Mouse (Mus musculus): ENCODE data around the gene Scp2. TPM values are rescaled to one million over a fixed set of nuclear protein-coding genes. Genes with fewer than 3 reads are reported as not detected.

Scp2 gene
- polyA plus RNA-seq, 1 experiment from 2014 or later, result 228 TPM

GRCm38 (mm10) chr4:108136938-108137337 lies 7.9 kb downstream of the Scp2 start:
- no peaks in the 10 kb centered on the region for H3K27me3 ChIP-seq
- H3K4me2 ChIP-seq, result no peak overlapping the region
- no peaks in the 10 kb centered on the region for H3K9me3 ChIP-seq (replicated peaks)
- 87% methylated on average over 5 of the region's 5 CpGs for WGBS
- no peaks in the 10 kb centered on the region for H3K36me3 ChIP-seq
- no peak overlapping the region for H3K9ac ChIP-seq
- H3K4me3 ChIP-seq (replicated peaks), result no peak overlapping the region
- no peak for ATAC-seq (replicated peaks; ENCODE audit: low FRiP score)
- H3K4me1 ChIP-seq, result no peaks in the 10 kb centered on the region
- no peak overlapping the region for H3K27ac ChIP-seq

- no peak overlapping the region for H3K4me3 ChIP-seq (replicated peaks)
- no peaks in the 10 kb centered on the region for H3K4me1 ChIP-seq
- ATAC-seq (replicated peaks; ENCODE audit: low FRiP score), result no peak
- no peaks in the 10 kb centered on the region for H3K36me3 ChIP-seq
- no peaks in the 10 kb centered on the region for H3K27me3 ChIP-seq
- no peak overlapping the region for H3K4me2 ChIP-seq
- no peaks in the 10 kb centered on the region for H3K9me3 ChIP-seq (replicated peaks)
- 87% methylated on average over 3 of the region's 3 CpGs for WGBS
- H3K9ac ChIP-seq, result no peak overlapping the region
- H3K27ac ChIP-seq, result no peak overlapping the region
These were observed 14.3 kb downstream of the Scp2 start for GRCm38 (mm10) chr4:108130452-108130851.

GRCm38 (mm10) chr4:108128339-108128738 lies 16.5 kb downstream of the Scp2 start:
- H3K27ac ChIP-seq, result no peak overlapping the region
- no peaks in the 10 kb centered on the region for H3K4me1 ChIP-seq
- H3K36me3 ChIP-seq, result no peaks in the 10 kb centered on the region
- 97% methylated on average over 2 of the region's 2 CpGs for whole genome bisulfite sequencing
- H3K9me3 ChIP-seq (replicated peaks), result no peaks in the 10 kb centered on the region
- no peaks in the 10 kb centered on the region for H3K27me3 ChIP-seq
- H3K4me3 ChIP-seq (replicated peaks), result no peak overlapping the region
- ATAC-seq (replicated peaks; ENCODE audit: low FRiP score), result no peak
- H3K9ac ChIP-seq, result no peak overlapping the region
- H3K4me2 ChIP-seq, result no peak overlapping the region

- Histone ChIP-seq H3K9me3 (replicated peaks) (no peaks in the 10 kb centered on the region), H3K27ac (no peak overlapping the region), H3K9ac (no peak overlapping the region), H3K27me3 (no peaks in the 10 kb centered on the region), H3K36me3 (no peaks in the 10 kb centered on the region), H3K4me2 (no peak overlapping the region), H3K4me1 (no peaks in the 10 kb centered on the region), H3K4me3 (replicated peaks) (no peak overlapping the region)
- no peak for ATAC-seq (replicated peaks; ENCODE audit: low FRiP score)
- 84% methylated on average over 5 of the region's 5 CpGs for WGBS
These were observed 17.3 kb downstream of the Scp2 start for GRCm38 (mm10) chr4:108127516-108127915.

- ATAC-seq (replicated peaks; ENCODE audit: low FRiP score), result no peak
These were observed 18.5 kb downstream of the Scp2 start for GRCm38 (mm10) chr4:108126260-108126659.

GRCm38 (mm10) chr4:108124104-108124503 lies 20.7 kb downstream of the Scp2 start:
- Histone ChIP-seq H3K27me3 (no peaks in the 10 kb centered on the region), H3K4me3 (replicated peaks) (no peak overlapping the region), H3K36me3 (no peaks in the 10 kb centered on the region), H3K4me2 (no peak overlapping the region), H3K4me1 (no peaks in the 10 kb centered on the region), H3K27ac (no peak overlapping the region), H3K9ac (no peak overlapping the region), H3K9me3 (replicated peaks) (no peaks in the 10 kb centered on the region)
- 97% methylated on average over 1 of the region's 1 CpGs for WGBS
- no peak for ATAC-seq (replicated peaks; ENCODE audit: low FRiP score)

More at GRCm38 (mm10) chr4:108126260-108126659, 18.5 kb downstream of the Scp2 start:
- Histone ChIP-seq H3K27ac (no peak overlapping the region), H3K27me3 (no peaks in the 10 kb centered on the region), H3K4me1 (no peaks in the 10 kb centered on the region), H3K9me3 (replicated peaks) (no peaks in the 10 kb centered on the region), H3K4me2 (no peak overlapping the region), H3K4me3 (replicated peaks) (no peak overlapping the region), H3K9ac (no peak overlapping the region), H3K36me3 (no peaks in the 10 kb centered on the region)
- WGBS, result 87% methylated on average over 4 of the region's 4 CpGs

- peaks cover 2% of the 10 kb centered on the region; the same call in 1 of the 2 replicates for H3K4me1 ChIP-seq
- H3K4me3 ChIP-seq (replicated peaks), result peak overlapping the region; percentile 67
- H3K27ac ChIP-seq, result peak overlapping the region; percentile 78
- H3K36me3 ChIP-seq, result no peaks in the 10 kb centered on the region
- peak overlapping the region; percentile 70 for H3K4me2 ChIP-seq
- peak overlapping the region; percentile 53; the same call in 1 of the 2 replicates for H3K9ac ChIP-seq
- peak; percentile 94 for ATAC-seq (replicated peaks; ENCODE audit: low FRiP score)
- 14% methylated on average over 45 of the region's 45 CpGs for WGBS
- no peaks in the 10 kb centered on the region for H3K27me3 ChIP-seq
- no peaks in the 10 kb centered on the region for H3K9me3 ChIP-seq (replicated peaks)
These were observed 26.6 kb downstream of the Scp2 start for GRCm38 (mm10) chr4:108117924-108118876.

GRCm38 (mm10) chr4:108117488-108117887 lies 27.3 kb downstream of the Scp2 start:
- H3K27me3 ChIP-seq, result no peaks in the 10 kb centered on the region
- no peak overlapping the region for H3K27ac ChIP-seq
- ATAC-seq (replicated peaks; ENCODE audit: low FRiP score), result no peak
- H3K9ac ChIP-seq, result no peak overlapping the region
- H3K4me2 ChIP-seq, result 0 out of 2 replicates have a peak overlapping the region, but pooled peaks have one; percentile 70
- peak overlapping the region; percentile 67; the same call in 1 of the 2 replicates for H3K4me3 ChIP-seq (replicated peaks)
- no peaks in the 10 kb centered on the region for H3K36me3 ChIP-seq
- 94% methylated on average over 8 of the region's 8 CpGs for WGBS
- H3K9me3 ChIP-seq (replicated peaks), result no peaks in the 10 kb centered on the region
- H3K4me1 ChIP-seq, result peaks cover 2% of the 10 kb centered on the region; the same call in 1 of the 2 replicates

- no peak overlapping the region for H3K4me3 ChIP-seq (replicated peaks)
- no peaks in the 10 kb centered on the region for H3K27me3 ChIP-seq
- H3K9ac ChIP-seq, result no peak overlapping the region
- no peak overlapping the region for H3K4me2 ChIP-seq
- no peak for ATAC-seq (replicated peaks; ENCODE audit: low FRiP score)
- peaks cover 7% of the 10 kb centered on the region for H3K36me3 ChIP-seq
- peaks cover 2% of the 10 kb centered on the region; the same call in 1 of the 2 replicates for H3K4me1 ChIP-seq
- H3K27ac ChIP-seq, result no peak overlapping the region
- 88% methylated on average over 2 of the region's 2 CpGs for WGBS
- H3K9me3 ChIP-seq (replicated peaks), result no peaks in the 10 kb centered on the region
These were observed 28.3 kb downstream of the Scp2 start for GRCm38 (mm10) chr4:108116466-108116865.

GRCm38 (mm10) chr4:108110706-108111105 lies 34.1 kb downstream of the Scp2 start:
- Histone ChIP-seq H3K9ac (no peak overlapping the region), H3K9me3 (replicated peaks) (no peaks in the 10 kb centered on the region), H3K27ac (no peak overlapping the region), H3K4me3 (replicated peaks) (no peak overlapping the region), H3K4me2 (no peak overlapping the region), H3K4me1 (no peaks in the 10 kb centered on the region), H3K27me3 (no peaks in the 10 kb centered on the region), H3K36me3 (peaks cover 9% of the 10 kb centered on the region)
- ATAC-seq (replicated peaks; ENCODE audit: low FRiP score), result no peak
- 79% methylated on average over 2 of the region's 2 CpGs for WGBS

GRCm38 (mm10) chr4:108109728-108110127 lies 35.1 kb downstream of the Scp2 start:
- no peak for ATAC-seq (replicated peaks; ENCODE audit: low FRiP score)
- no peak overlapping the region for H3K4me2 ChIP-seq
- no peaks in the 10 kb centered on the region for H3K9me3 ChIP-seq (replicated peaks)
- peaks cover 9% of the 10 kb centered on the region for H3K36me3 ChIP-seq
- 93% methylated on average over 7 of the region's 7 CpGs for WGBS
- no peak overlapping the region for H3K27ac ChIP-seq
- no peaks in the 10 kb centered on the region for H3K27me3 ChIP-seq
- no peak overlapping the region for H3K9ac ChIP-seq
- H3K4me3 ChIP-seq (replicated peaks), result no peak overlapping the region
- no peaks in the 10 kb centered on the region for H3K4me1 ChIP-seq

GRCm38 (mm10) chr4:108096345-108096744 lies 48.5 kb downstream of the Scp2 start, which contains the start of gene Podn:
Gene Podn, minus strand, starts transcription at chr4:108096445.
- Histone ChIP-seq H3K4me2 (no peak within 1 kb of the TSS), H3K36me3 (peaks cover 9% of the 10 kb centered on the region), H3K27me3 (no peaks in the 10 kb centered on the region), H3K4me3 (replicated peaks) (no peak within 1 kb of the TSS), H3K9me3 (replicated peaks) (no peaks in the 10 kb centered on the region), H3K9ac (no peak within 1 kb of the TSS), H3K27ac (no peak within 1 kb of the TSS), H3K4me1 (no peaks in the 10 kb centered on the region)
- WGBS, result 89% methylated on average over 4 of the region's 4 CpGs
- ATAC-seq (replicated peaks; ENCODE audit: low FRiP score), result no peak
